Mouse (Mus musculus) liver, adult 2 months (tissue): Measurements from ENCODE around the gene Glt28d2.

Source experiments
- CTCF ChIP-seq: fragments of 200-500 bp; IDR thresholded peaks from 2 replicates; pipeline ENCODE4 v1.5.1; 2011; ENCODE audit warnings: low read depth, low read length, control low read depth
- POLR2A ChIP-seq: fragments of 200-500 bp; IDR thresholded peaks from 2 replicates; pipeline ENCODE4 v1.6.1; 2011; ENCODE audit warnings: low read length, control low read depth; ENCODE audit not compliant: insufficient read depth; ENCODE audit errors: extremely low read depth

DNA sequence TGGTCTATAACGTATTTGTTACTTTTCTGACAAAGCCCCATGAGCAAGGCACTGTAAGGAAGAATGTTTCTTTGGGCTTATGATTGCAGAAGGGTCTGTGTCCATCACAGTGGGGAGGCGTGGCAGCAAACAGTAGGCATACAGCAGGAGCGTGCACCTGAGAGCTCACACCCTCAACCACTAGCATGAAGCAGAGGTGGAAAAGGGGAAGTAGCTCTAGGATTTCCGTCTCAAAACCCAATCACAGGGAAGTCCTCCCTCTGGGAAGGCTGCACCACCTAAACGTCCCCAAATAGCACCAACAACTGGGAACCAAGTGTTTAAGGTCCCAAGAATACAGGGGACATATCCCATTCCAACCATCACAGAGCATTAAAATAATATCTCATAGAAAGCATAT lies 26.3 kb downstream of the Glt28d2 start:
- TF ChIP-seq POLR2A (no peak), CTCF (no peak)
